In the genomic region with DNA sequence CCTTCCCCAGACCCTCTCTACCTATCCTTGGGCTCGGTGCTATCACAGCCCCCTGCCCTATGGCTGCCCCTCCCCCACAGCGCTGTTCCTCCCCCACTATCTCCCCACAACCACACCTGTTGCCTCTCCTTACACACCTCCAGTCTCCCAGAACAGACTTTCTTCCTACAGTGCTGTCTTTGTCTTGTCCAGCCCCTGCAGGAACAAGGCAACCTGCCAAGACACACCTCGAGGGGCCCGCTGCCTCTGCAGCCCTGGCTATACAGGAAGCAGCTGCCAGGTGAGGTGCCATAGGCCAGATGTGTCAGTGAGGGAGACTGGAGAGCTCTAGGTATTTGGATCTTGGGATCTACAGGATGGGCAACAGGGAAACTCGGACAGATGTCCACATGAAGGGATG, we compare ENCODE assay signal across 28 mouse cellular contexts. TPM values are rescaled to one million over a fixed set of nuclear protein-coding genes. Genes with fewer than 3 reads are reported as not detected.
DNase-seq lines count a peak whose midpoint lies in the region; ATAC-seq and TF ChIP-seq lines count a peak whose summit lies in the region.
"Had no signal": no experiment of that assay in that cellular context is flagged by ENCODE, and none has a peak within 500 bp of the region (broad histone marks: within the 10 kb centered on the region; RNA-seq: fewer than 3 reads in every experiment).

No protein-coding gene starts in this region.

- H3K4me3 ChIP-seq in embryonic facial prominence, embryonic 14.5 days (ENCODE audit: low read depth, low read length), result no peak overlapping the region
- H3K4me3 ChIP-seq in embryonic facial prominence, embryonic 10.5 days, result no peak overlapping the region
- no peak overlapping the region for H3K4me3 ChIP-seq in intestine, embryonic 14.5 days (ENCODE audit: low read depth, low read length)
- no peak overlapping the region for H3K4me3 ChIP-seq in intestine, postnatal 0 days (ENCODE audit: low read depth, low read length)
- no peak overlapping the region for H3K4me3 ChIP-seq in stomach, embryonic 15.5 days (replicated peaks)
- H3K4me3 ChIP-seq: embryonic facial prominence, embryonic 15.5 days; gastrocnemius, adult 2 months; heart, embryonic 12.5 days; heart, embryonic 15.5 days; hindbrain, embryonic 10.5 days; hindbrain, embryonic 13.5 days had no signal

- H3K9me3 ChIP-seq in embryonic facial prominence, embryonic 14.5 days (ENCODE audit: control insufficient read depth, low read length), result no peaks in the 10 kb centered on the region
- 0 out of 2 replicates have a peak, but pooled peaks cover 4% of the 10 kb centered on the region for H3K9me3 ChIP-seq in embryonic facial prominence, embryonic 10.5 days
- H3K9me3 ChIP-seq in intestine, embryonic 14.5 days (ENCODE audit: control insufficient read depth, low read length), result no peaks in the 10 kb centered on the region
- no peaks in the 10 kb centered on the region for H3K9me3 ChIP-seq in intestine, postnatal 0 days (ENCODE audit: control insufficient read depth)
- no peaks in the 10 kb centered on the region for H3K9me3 ChIP-seq in stomach, embryonic 15.5 days
- H3K9me3 ChIP-seq: embryonic facial prominence, embryonic 15.5 days; heart, embryonic 15.5 days; hindbrain, embryonic 10.5 days; hindbrain, embryonic 13.5 days had no signal

- 64% methylated on average over 5 of the region's 5 CpGs for WGBS in embryonic facial prominence, embryonic 14.5 days
- WGBS in embryonic facial prominence, embryonic 10.5 days, result 68% methylated on average over 5 of the region's 5 CpGs
- WGBS in intestine, embryonic 14.5 days, result 66% methylated on average over 5 of the region's 5 CpGs
- 30% methylated on average over 5 of the region's 5 CpGs for WGBS in intestine, postnatal 0 days
- WGBS in stomach, embryonic 15.5 days, result 57% methylated on average over 5 of the region's 5 CpGs

- no peak for ATAC-seq in embryonic facial prominence, embryonic 14.5 days (ENCODE audit: low read depth)
- ATAC-seq in intestine, embryonic 14.5 days (replicated peaks; ENCODE audit: low FRiP score, low TSS enrichment, low read depth), result peak; percentile 52
- ATAC-seq in intestine, postnatal 0 days, result peak; percentile 89
- peak; percentile 59; the same call in 1 of the 2 replicates for ATAC-seq in stomach, embryonic 15.5 days (ENCODE audit: insufficient read depth, low FRiP score, low read depth)
- ATAC-seq in activated CD4-positive, CD25-positive, alpha-beta regulatory T cell, adult 4 months, result no peak
- ATAC-seq: forebrain, embryonic 14.5 days; forebrain, postnatal 0 days; hindbrain, embryonic 16.5 days had no signal

- DNase-seq in embryonic facial prominence, embryonic 14.5 days (ENCODE audit: low spot score), result peak; percentile 37
- no peak for DNase-seq in embryonic facial prominence, embryonic 10.5 days (ENCODE audit: low spot score)
- DNase-seq in intestine, embryonic 14.5 days (ENCODE audit: low spot score), result no peak
- no peak for DNase-seq in testis, postnatal 14 days (ENCODE audit: low spot score)
- DNase-seq in gastrocnemius, postnatal 10 days, result no peak
- DNase-seq: adrenal gland, adult 2 months; adrenal gland, postnatal 14 days; cerebellum, adult 11-12 months; cerebellum, adult 8-10 months; cerebellum, postnatal 10 days; cerebellum, postnatal 36 days; embryo, embryonic 11 days; forebrain, postnatal 0 days; gastrocnemius, adult 2 months; gastrocnemius, postnatal 25 days; heart, adult 18-20 months; heart, postnatal 10 days; heart, postnatal 36 days had no signal

- H3K4me2 ChIP-seq in embryonic facial prominence, embryonic 14.5 days (ENCODE audit: low read depth, low read length), result no peak overlapping the region
- no peak overlapping the region for H3K4me2 ChIP-seq in intestine, embryonic 14.5 days (ENCODE audit: low read length)
- H3K4me2 ChIP-seq in intestine, postnatal 0 days (replicated peaks; ENCODE audit: low read depth), result no peak overlapping the region
- no peak overlapping the region for H3K4me2 ChIP-seq in stomach, embryonic 15.5 days
- H3K4me2 ChIP-seq: embryonic facial prominence, embryonic 15.5 days; heart, embryonic 12.5 days; heart, embryonic 15.5 days; hindbrain, embryonic 13.5 days had no signal

- H3K9ac ChIP-seq in embryonic facial prominence, embryonic 14.5 days (ENCODE audit: low read depth, low read length), result no peak overlapping the region
- no peak overlapping the region for H3K9ac ChIP-seq in intestine, embryonic 14.5 days (ENCODE audit: low read length)
- no peak overlapping the region for H3K9ac ChIP-seq in intestine, postnatal 0 days (ENCODE audit: low read depth, low read length)
- H3K9ac ChIP-seq in stomach, embryonic 15.5 days, result no peak overlapping the region
- H3K9ac ChIP-seq: embryonic facial prominence, embryonic 15.5 days; forebrain, postnatal 0 days; heart, embryonic 12.5 days; heart, embryonic 15.5 days; hindbrain, embryonic 13.5 days had no signal

- no peak overlapping the region for H3K27ac ChIP-seq in embryonic facial prominence, embryonic 14.5 days (replicated peaks; ENCODE audit: low read depth, low read length)
- H3K27ac ChIP-seq in embryonic facial prominence, embryonic 10.5 days (replicated peaks), result no peak overlapping the region
- peak overlapping the region; percentile 10; the same call in 1 of the 2 replicates for H3K27ac ChIP-seq in intestine, embryonic 14.5 days (ENCODE audit: low read depth)
- H3K27ac ChIP-seq in intestine, postnatal 0 days (ENCODE audit: low read depth, low read length), result peak overlapping the region; percentile 57; the same call in 1 of the 2 replicates
- no peak overlapping the region for H3K27ac ChIP-seq in stomach, embryonic 15.5 days
- H3K27ac ChIP-seq: embryonic facial prominence, embryonic 15.5 days; gastrocnemius, adult 2 months; heart, embryonic 15.5 days; hindbrain, embryonic 10.5 days; hindbrain, embryonic 13.5 days had no signal

- H3K27me3 ChIP-seq in embryonic facial prominence, embryonic 14.5 days (replicated peaks; ENCODE audit: control insufficient read depth, insufficient read depth, low read length), result no peaks in the 10 kb centered on the region
- H3K27me3 ChIP-seq in embryonic facial prominence, embryonic 10.5 days (replicated peaks; ENCODE audit: low read depth, poor library complexity, severe bottlenecking), result no peaks in the 10 kb centered on the region; the same call in 1 of the 2 replicates
- H3K27me3 ChIP-seq in intestine, embryonic 14.5 days (replicated peaks; ENCODE audit: control insufficient read depth, insufficient read depth, low read length), result no peaks in the 10 kb centered on the region
- H3K27me3 ChIP-seq in intestine, postnatal 0 days (replicated peaks; ENCODE audit: control insufficient read depth, insufficient read depth, low read length), result no peaks in the 10 kb centered on the region
- no peaks in the 10 kb centered on the region for H3K27me3 ChIP-seq in stomach, embryonic 15.5 days (replicated peaks)
- H3K27me3 ChIP-seq: embryonic facial prominence, embryonic 15.5 days; heart, embryonic 12.5 days; heart, embryonic 15.5 days; hindbrain, embryonic 13.5 days had no signal

- H3K4me1 ChIP-seq in embryonic facial prominence, embryonic 14.5 days (ENCODE audit: control insufficient read depth, insufficient read depth, low read length), result no peaks in the 10 kb centered on the region
- peaks cover 17% of the 10 kb centered on the region for H3K4me1 ChIP-seq in embryonic facial prominence, embryonic 10.5 days
- no peaks in the 10 kb centered on the region for H3K4me1 ChIP-seq in intestine, embryonic 14.5 days (replicated peaks; ENCODE audit: control insufficient read depth, insufficient read depth, low read length)
- H3K4me1 ChIP-seq in intestine, postnatal 0 days (replicated peaks; ENCODE audit: control insufficient read depth, insufficient read depth, low read length), result no peaks in the 10 kb centered on the region; the same call in 1 of the 2 replicates
- peaks cover 12% of the 10 kb centered on the region for H3K4me1 ChIP-seq in stomach, embryonic 15.5 days
- H3K4me1 ChIP-seq: embryonic facial prominence, embryonic 15.5 days; heart, embryonic 12.5 days; heart, embryonic 15.5 days; hindbrain, embryonic 13.5 days had no signal

- no peak for TF ChIP-seq CTCF in intestine, postnatal 0 days (IDR thresholded peaks at IDR 0.05; ENCODE audit: low read depth)

- no peaks in the 10 kb centered on the region for H3K36me3 ChIP-seq in embryonic facial prominence, embryonic 14.5 days (ENCODE audit: control insufficient read depth, insufficient read depth, low read length)
- no peaks in the 10 kb centered on the region for H3K36me3 ChIP-seq in embryonic facial prominence, embryonic 10.5 days (replicated peaks)
- H3K36me3 ChIP-seq in intestine, embryonic 14.5 days (ENCODE audit: control insufficient read depth, insufficient read depth, low read length), result no peaks in the 10 kb centered on the region
- no peaks in the 10 kb centered on the region for H3K36me3 ChIP-seq in intestine, postnatal 0 days (ENCODE audit: control insufficient read depth, insufficient read depth)
- H3K36me3 ChIP-seq in stomach, embryonic 15.5 days, result no peaks in the 10 kb centered on the region
- H3K36me3 ChIP-seq: embryonic facial prominence, embryonic 15.5 days; heart, embryonic 15.5 days; hindbrain, embryonic 10.5 days; hindbrain, embryonic 13.5 days had no signal

RNA-seq across cellular contexts. Expression of gene Notch4, which starts 12.5 kb away (rescaled TPM):
- 4.7 and 5.3 TPM in 2 replicates for polyA plus RNA-seq in embryonic facial prominence, embryonic 14.5 days (2014; fragmentation: Nextera tagmentation; extraction: Ambion mirVana)
- 5.4 and 6.6 TPM in 2 replicates for polyA plus RNA-seq in embryonic facial prominence, embryonic 10.5 days (2016; fragmentation: Nextera tagmentation; extraction: Ambion mirVana)
- polyA plus RNA-seq in intestine, embryonic 14.5 days (2014; fragmentation: Nextera tagmentation; extraction: Ambion mirVana), result 5.2 and 7.4 TPM in 2 replicates
- polyA plus RNA-seq in intestine, postnatal 0 days (2015; fragmentation: Nextera tagmentation; extraction: Ambion mirVana), result 1.4 and 3.2 TPM in 2 replicates
- 5.8 and 7.9 TPM in 2 replicates for polyA plus RNA-seq in stomach, embryonic 15.5 days (2015; fragmentation: Nextera tagmentation; extraction: Ambion mirVana)
- polyA plus RNA-seq in activated CD4-positive, CD25-positive, alpha-beta regulatory T cell, adult 4 months (2017; shearing (Covaris generic)), result under 1 TPM; 0.52 to 0.58 TPM
- 10 to 100 TPM; 14.4 to 22.2 TPM for total RNA-seq in gastrocnemius, postnatal 10 days (2021)

RNA-seq across cellular contexts. Expression of gene Gpsm3, which starts 13.0 kb away (rescaled TPM):
- polyA plus RNA-seq in embryonic facial prominence, embryonic 14.5 days (2014; fragmentation: Nextera tagmentation; extraction: Ambion mirVana), result 7.5 and 8.7 TPM in 2 replicates
- polyA plus RNA-seq in embryonic facial prominence, embryonic 10.5 days (2016; fragmentation: Nextera tagmentation; extraction: Ambion mirVana), result 9.4 and 10.1 TPM in 2 replicates
- polyA plus RNA-seq in intestine, embryonic 14.5 days (2014; fragmentation: Nextera tagmentation; extraction: Ambion mirVana), result 10.3 and 12.6 TPM in 2 replicates
- 8.6 and 10.6 TPM in 2 replicates for polyA plus RNA-seq in intestine, postnatal 0 days (2015; fragmentation: Nextera tagmentation; extraction: Ambion mirVana)
- 10.2 and 11.9 TPM in 2 replicates for polyA plus RNA-seq in stomach, embryonic 15.5 days (2015; fragmentation: Nextera tagmentation; extraction: Ambion mirVana)
- 100 to 1,000 TPM; 213 to 307 TPM for polyA plus RNA-seq in activated CD4-positive, CD25-positive, alpha-beta regulatory T cell, adult 4 months (2017; shearing (Covaris generic))
- total RNA-seq in gastrocnemius, postnatal 10 days (2021), result 1 to 10 TPM; 3.2 to 5.0 TPM

RNA-seq across cellular contexts. Expression of gene Pbx2, which starts 14.5 kb away (rescaled TPM):
- 11.3 and 12.2 TPM in 2 replicates for polyA plus RNA-seq in embryonic facial prominence, embryonic 14.5 days (2014; fragmentation: Nextera tagmentation; extraction: Ambion mirVana)
- 18.2 and 19.5 TPM in 2 replicates for polyA plus RNA-seq in embryonic facial prominence, embryonic 10.5 days (2016; fragmentation: Nextera tagmentation; extraction: Ambion mirVana)
- polyA plus RNA-seq in intestine, embryonic 14.5 days (2014; fragmentation: Nextera tagmentation; extraction: Ambion mirVana), result 12.0 and 13.7 TPM in 2 replicates
- polyA plus RNA-seq in intestine, postnatal 0 days (2015; fragmentation: Nextera tagmentation; extraction: Ambion mirVana), result 6.1 and 6.5 TPM in 2 replicates
- polyA plus RNA-seq in stomach, embryonic 15.5 days (2015; fragmentation: Nextera tagmentation; extraction: Ambion mirVana), result 8.5 and 9.2 TPM in 2 replicates
- 10 to 100 TPM in 1 of 2 experiments, 1 to 10 TPM in 1; 8.5 to 10.2 TPM for polyA plus RNA-seq in activated CD4-positive, CD25-positive, alpha-beta regulatory T cell, adult 4 months (2017; shearing (Covaris generic))
- total RNA-seq in gastrocnemius, postnatal 10 days (2021), result 10 to 100 TPM; 24.2 to 30.9 TPM

RNA-seq across cellular contexts. Expression of gene Ager, which starts 21.1 kb away (rescaled TPM):
- polyA plus RNA-seq in embryonic facial prominence, embryonic 14.5 days (2014; fragmentation: Nextera tagmentation; extraction: Ambion mirVana), result 2.0 and 2.3 TPM in 2 replicates
- 2.6 and 3.6 TPM in 2 replicates for polyA plus RNA-seq in embryonic facial prominence, embryonic 10.5 days (2016; fragmentation: Nextera tagmentation; extraction: Ambion mirVana)
- polyA plus RNA-seq in intestine, embryonic 14.5 days (2014; fragmentation: Nextera tagmentation; extraction: Ambion mirVana), result 2.3 and 2.9 TPM in 2 replicates
- 1.3 and 1.5 TPM in 2 replicates for polyA plus RNA-seq in intestine, postnatal 0 days (2015; fragmentation: Nextera tagmentation; extraction: Ambion mirVana)
- 3.1 and 3.5 TPM in 2 replicates for polyA plus RNA-seq in stomach, embryonic 15.5 days (2015; fragmentation: Nextera tagmentation; extraction: Ambion mirVana)
- 1 to 10 TPM; 2.5 to 5.4 TPM for polyA plus RNA-seq in activated CD4-positive, CD25-positive, alpha-beta regulatory T cell, adult 4 months (2017; shearing (Covaris generic))
- 1 to 10 TPM; 1.1 to 1.4 TPM for total RNA-seq in gastrocnemius, postnatal 10 days (2021)

RNA-seq across cellular contexts. Expression of gene Rnf5, which starts 26.9 kb away (rescaled TPM):
- 80.8 and 85.3 TPM in 2 replicates for polyA plus RNA-seq in embryonic facial prominence, embryonic 14.5 days (2014; fragmentation: Nextera tagmentation; extraction: Ambion mirVana)
- polyA plus RNA-seq in embryonic facial prominence, embryonic 10.5 days (2016; fragmentation: Nextera tagmentation; extraction: Ambion mirVana), result 165 and 172 TPM in 2 replicates
- polyA plus RNA-seq in intestine, embryonic 14.5 days (2014; fragmentation: Nextera tagmentation; extraction: Ambion mirVana), result 109 and 110 TPM in 2 replicates
- polyA plus RNA-seq in intestine, postnatal 0 days (2015; fragmentation: Nextera tagmentation; extraction: Ambion mirVana), result 123 and 135 TPM in 2 replicates
- 130 and 142 TPM in 2 replicates for polyA plus RNA-seq in stomach, embryonic 15.5 days (2015; fragmentation: Nextera tagmentation; extraction: Ambion mirVana)
- polyA plus RNA-seq in activated CD4-positive, CD25-positive, alpha-beta regulatory T cell, adult 4 months (2017; shearing (Covaris generic)), result 10 to 100 TPM; 49.0 to 56.9 TPM
- 10 to 100 TPM; 19.8 to 21.8 TPM for total RNA-seq in gastrocnemius, postnatal 10 days (2021)

Comparison
In these comparisons a context has a peak if more than half of its experiments do, and no peak if none do; other contexts are left out.
1. ATAC-seq: peak in intestine, embryonic 14.5 days (single experiment), intestine, postnatal 0 days (single experiment) and stomach, embryonic 15.5 days (single experiment); none in embryonic facial prominence, embryonic 14.5 days (single experiment) and activated CD4-positive, CD25-positive, alpha-beta regulatory T cell, adult 4 months (single experiment).
2. H3K27ac ChIP-seq: peak in intestine, embryonic 14.5 days (single experiment) and intestine, postnatal 0 days (single experiment); none in embryonic facial prominence, embryonic 14.5 days (single experiment), embryonic facial prominence, embryonic 10.5 days (single experiment) and stomach, embryonic 15.5 days (single experiment).
3. RNA of gene Gpsm3, which starts 13.0 kb away (polyA plus RNA-seq): 213 to 307 TPM in activated CD4-positive, CD25-positive, alpha-beta regulatory T cell, adult 4 months; 10.3 to 12.6 TPM in intestine, embryonic 14.5 days, 10.2 to 11.9 TPM in stomach, embryonic 15.5 days, 9.4 to 10.1 TPM in embryonic facial prominence, embryonic 10.5 days, 8.6 to 10.6 TPM in intestine, postnatal 0 days and 7.5 to 8.7 TPM in embryonic facial prominence, embryonic 14.5 days; every median in the first group is over 10 times any median in the second.